Mouse (Mus musculus) c-Kit-positive CD71-negative TER-119-negative erythroid progenitor cells, embryonic 14.5 days (primary cell): ENCODE measurements around the gene Prkci.

Source experiments
- DNase-seq: peaks from one replicate; pipeline ENCODE4 v3.0.0-alpha.2; 2013; ENCODE audit warnings: low read depth

The Prkci gene

GRCm38 (mm10) chr3:31047263-31047662, 51.7 kb downstream of the Prkci start:
- DNase-seq: no peak

- DNase-seq: no peak
These were observed 53.5 kb downstream of the Prkci start for GRCm38 (mm10) chr3:31049087-31049486.

- no peak for DNase-seq
These were observed 54.8 kb downstream of the Prkci start for GRCm38 (mm10) chr3:31050375-31050774.

- no peak for DNase-seq
These were observed 56.2 kb downstream of the Prkci start for GRCm38 (mm10) chr3:31051730-31052129.

- DNase-seq: no peak
These were observed 57.6 kb downstream of the Prkci start for GRCm38 (mm10) chr3:31053191-31053590.

GRCm38 (mm10) chr3:31054888-31055287, 59.3 kb downstream of the Prkci start:
- DNase-seq: no peak

- no peak for DNase-seq
These were observed 60.6 kb downstream of the Prkci start for GRCm38 (mm10) chr3:31056047-31056650.

- DNase-seq: peak; percentile 77
These were observed 61.4 kb downstream of the Prkci start for GRCm38 (mm10) chr3:31056651-31057627.

GRCm38 (mm10) chr3:31060745-31061102, 65.2 kb downstream of the Prkci start:
- no peak for DNase-seq

- peak; percentile 79 for DNase-seq
These were observed 65.7 kb downstream of the Prkci start for GRCm38 (mm10) chr3:31061103-31061785.

- DNase-seq: no peak
These were observed 66.2 kb downstream of the Prkci start for GRCm38 (mm10) chr3:31061786-31062120.

GRCm38 (mm10) chr3:31062325-31062724, 66.8 kb downstream of the Prkci start:
- no peak for DNase-seq

- no peak for DNase-seq
These were observed 72.9 kb downstream of the Prkci start for GRCm38 (mm10) chr3:31068482-31068881.

- no peak for DNase-seq
These were observed 76.3 kb downstream of the Prkci start for GRCm38 (mm10) chr3:31071804-31072203.

- no peak for DNase-seq
These were observed 80.3 kb downstream of the Prkci start for GRCm38 (mm10) chr3:31075808-31076207.

GRCm38 (mm10) chr3:31077068-31077703, 81.6 kb downstream of the Prkci start:
- no peak for DNase-seq

- no peak for DNase-seq
These were observed 83.9 kb downstream of the Prkci start for GRCm38 (mm10) chr3:31079450-31079849.

- DNase-seq: no peak
These were observed 85.4 kb downstream of the Prkci start for GRCm38 (mm10) chr3:31080791-31081502.

- no peak for DNase-seq
These were observed 87.4 kb downstream of the Prkci start for GRCm38 (mm10) chr3:31082838-31083506.

GRCm38 (mm10) chr3:31083507-31084245, 88.1 kb downstream of the Prkci start:
- no peak for DNase-seq
